ENCODE assay signal across 12 mouse cellular contexts in genomic region chr2:103480240-103480639, GRCm38 (mm10). TPM values are rescaled to one million over a fixed set of nuclear protein-coding genes. Genes with fewer than 3 reads are reported as not detected.
DNase-seq lines count a peak whose midpoint lies in the region; ATAC-seq and TF ChIP-seq lines count a peak whose summit lies in the region.
"Had no signal": no experiment of that assay in that cellular context is flagged by ENCODE, and none has a peak within 500 bp of the region (broad histone marks: within the 10 kb centered on the region; RNA-seq: fewer than 3 reads in every experiment).

No protein-coding gene starts in this region.

- no peak for TF ChIP-seq POLR2A in ES-Bruce4 (IDR thresholded peaks at IDR 0.05; ENCODE audit: insufficient read depth, low read length)

- H3K27me3 ChIP-seq in ES-Bruce4 (ENCODE audit: control insufficient read depth, insufficient read depth, low read length, poor library complexity, severe bottlenecking) = no peaks in the 10 kb centered on the region
- no peaks in the 10 kb centered on the region for H3K27me3 ChIP-seq in liver, embryonic 12.5 days (replicated peaks)
- H3K27me3 ChIP-seq: embryonic facial prominence, embryonic 15.5 days had no signal

- peak overlapping the region; percentile 89 for H3K4me2 ChIP-seq in liver, embryonic 12.5 days
- H3K4me2 ChIP-seq: embryonic facial prominence, embryonic 15.5 days had no signal

- no peak for TF ChIP-seq CTCF in ES-Bruce4 (IDR thresholded peaks at IDR 0.05; ENCODE audit: low read depth, low read length)

- peak; percentile 65; the same call in 1 of the 2 replicates for TF ChIP-seq EP300 in ES-Bruce4 (IDR thresholded peaks at IDR 0.05; ENCODE audit: insufficient read depth, low read depth, low read length)

- peak; percentile 94 for DNase-seq in heart, adult 11 months
- no peak for DNase-seq in heart, postnatal 25 days (ENCODE audit: low spot score)
- DNase-seq in right cerebral cortex, postnatal 36 days (ENCODE audit: low spot score in 2 of 2) = no peak
- DNase-seq in retina, embryonic 14.5 days (ENCODE audit: low spot score) = no peak
- no peak for DNase-seq in cerebellum, postnatal 4 days (ENCODE audit: low spot score in 2 of 2)
- DNase-seq: right cerebral cortex, postnatal 4 days; thymus, adult 18-20 months had no signal

- intact Hi-C loops in heart, postnatal 25 days (cut with DNase I) = loop anchor here (5.0 kb wide), 1 partner anchor 312 kb away; no protein-coding TSS in a partner anchor

- H3K36me3 ChIP-seq in ES-Bruce4 (ENCODE audit: control insufficient read depth, insufficient read depth, low read length, poor library complexity, severe bottlenecking) = 0 out of 2 replicates have a peak, but pooled peaks cover 5% of the 10 kb centered on the region
- peaks cover 62% of the 10 kb centered on the region for H3K36me3 ChIP-seq in liver, embryonic 12.5 days

- peak; percentile 68 for ATAC-seq in liver, embryonic 12.5 days
- ATAC-seq: intestine, postnatal 0 days had no signal

- no peaks in the 10 kb centered on the region for H3K9me3 ChIP-seq in ES-Bruce4 (replicated peaks; ENCODE audit: control insufficient read depth, insufficient read depth, low read length, poor library complexity, severe bottlenecking)
- no peaks in the 10 kb centered on the region for H3K9me3 ChIP-seq in liver, embryonic 12.5 days (replicated peaks)
- H3K9me3 ChIP-seq: embryonic facial prominence, embryonic 15.5 days had no signal

- H3K4me1 ChIP-seq in ES-Bruce4 (ENCODE audit: control insufficient read depth, insufficient read depth, low read length) = peaks cover 2% of the 10 kb centered on the region
- peaks cover 20% of the 10 kb centered on the region for H3K4me1 ChIP-seq in brown adipose tissue, adult 24 weeks (ENCODE audit: control insufficient read depth, insufficient read depth, insufficient read length, low read length)
- H3K4me1 ChIP-seq in liver, embryonic 12.5 days = peaks cover 83% of the 10 kb centered on the region

- H3K27ac ChIP-seq in ES-Bruce4 (ENCODE audit: insufficient read depth, low read length) = peak overlapping the region; percentile 52; the same call in 1 of the 2 replicates
- H3K27ac ChIP-seq in brown adipose tissue, adult 24 weeks (replicated peaks; ENCODE audit: low read depth, low read length) = peak overlapping the region; percentile 38
- H3K27ac ChIP-seq in liver, embryonic 12.5 days = peak overlapping the region; percentile 91
- H3K27ac ChIP-seq: embryonic facial prominence, embryonic 15.5 days had no signal

- 36% methylated on average over 8 of the region's 8 CpGs for WGBS in liver, embryonic 12.5 days (ENCODE audit: insufficient replicate concordance)

- H3K9ac ChIP-seq in ES-Bruce4 (ENCODE audit: low read depth, poor library complexity, severe bottlenecking) = peak overlapping the region; percentile 56; the same call in 1 of the 2 replicates
- H3K9ac ChIP-seq in liver, embryonic 12.5 days = peak overlapping the region; percentile 97
- H3K9ac ChIP-seq: embryonic facial prominence, embryonic 15.5 days had no signal

- H3K4me3 ChIP-seq in ES-Bruce4 (ENCODE audit: low read depth, low read length) = no peak overlapping the region
- 0 out of 2 replicates have a peak overlapping the region, but pooled peaks have one; percentile 3 for H3K4me3 ChIP-seq in brown adipose tissue, adult 24 weeks (ENCODE audit: insufficient read depth, low read depth, low read length)
- peak overlapping the region; percentile 33 for H3K4me3 ChIP-seq in liver, embryonic 12.5 days
- H3K4me3 ChIP-seq: embryonic facial prominence, embryonic 15.5 days had no signal

RNA-seq across cellular contexts. Expression of gene Cat, which starts 4.7 kb away (rescaled TPM):
- 100 to 1,000 TPM; 199 to 201 TPM for total RNA-seq in heart, postnatal 25 days (2021)
- polyA plus RNA-seq in ES-Bruce4 (2011; ENCODE audit: insufficient read depth, insufficient read length, low read depth, missing spikeins) = 103 and 105 TPM in 2 replicates
- 631 and 665 TPM in 2 replicates for polyA plus RNA-seq in brown adipose tissue, adult 24 weeks (2012; ENCODE audit: insufficient read depth, insufficient read length, missing spikeins)
- 127 and 138 TPM in 2 replicates for polyA plus RNA-seq in liver, embryonic 12.5 days (2016; fragmentation: Nextera tagmentation; extraction: Ambion mirVana)

Comparison
In these comparisons a context has a peak if more than half of its experiments do, and no peak if none do; other contexts are left out.
1. H3K27ac ChIP-seq: peak in every context shown above with its lines; median percentile 91 in liver, embryonic 12.5 days; 52 in ES-Bruce4; 38 in brown adipose tissue, adult 24 weeks.